Mouse (Mus musculus) brain, embryonic 14.5 days (tissue): Measurements from ENCODE around the gene Acer3.

Experiments used
- CTCF ChIP-seq: fragments of 200-500 bp; IDR thresholded peaks from 2 replicates; pipeline ENCODE4 v1.5.1; 2012; ENCODE audit warnings: inconsistent platforms, mild to moderate bottlenecking, moderate library complexity, borderline replicate concordance; ENCODE audit not compliant: insufficient read depth, insufficient read length; ENCODE audit errors: extremely low read depth
- POLR2A ChIP-seq: fragments of 200-500 bp; IDR thresholded peaks from 2 replicates; pipeline ENCODE4 v1.6.1; 2012; ENCODE audit warnings: mild to moderate bottlenecking, inconsistent platforms, borderline replicate concordance; ENCODE audit not compliant: poor library complexity, insufficient read depth, insufficient read length, severe bottlenecking; ENCODE audit errors: extremely low read depth

GRCm38 (mm10) chr7:98188238-98188637 lies 132.8 kb downstream of the Acer3 start:
- TF ChIP-seq CTCF (no peak), POLR2A (no peak)
